Mouse (Mus musculus) adrenal gland (tissue): Measurements from ENCODE around the gene Olfr71.

Experiments used
- intact Hi-C: fragments of 180-260 bp; cut with DNase I; formaldehyde crosslinking; loops from one replicate; pipeline ENCODE4 v1.15.1; 2025

Gene Olfr71

GRCm38 (mm10) chr4:43713652-43714219 lies 3.7 kb upstream of the Olfr71 start:
- intact Hi-C loops, result loop anchor here (5.0 kb wide), 1 partner anchor 281 kb away; no protein-coding TSS in a partner anchor

GRCm38 (mm10) chr4:43711821-43712220 lies 1.8 kb upstream of the Olfr71 start:
- intact Hi-C loops, result loop anchor here (1.0 to 5.0 kb wide), 3 partner anchors 39 to 280 kb away; no protein-coding TSS in a partner anchor

GRCm38 (mm10) chr4:43705991-43706390 lies 4.1 kb downstream of the Olfr71 start:
- intact Hi-C loops, result no loop called here

- intact Hi-C loops, result no loop called here
Measured at GRCm38 (mm10) chr4:43703851-43704250, 6.2 kb downstream of the Olfr71 start.

- intact Hi-C loops, result no loop called here
Measured at GRCm38 (mm10) chr4:43703439-43703838, 6.6 kb downstream of the Olfr71 start.

GRCm38 (mm10) chr4:43700707-43701106 lies 9.3 kb downstream of the Olfr71 start, which contains the start of gene Olfr70:
Gene Olfr70 (minus strand): TSS chr4:43700807.
- intact Hi-C loops, result no loop called here

- intact Hi-C loops, result no loop called here
Measured at GRCm38 (mm10) chr4:43696561-43696960, 13.5 kb downstream of the Olfr71 start.

- intact Hi-C loops, result no loop called here
Measured at GRCm38 (mm10) chr4:43695249-43695671, 14.8 kb downstream of the Olfr71 start.

- intact Hi-C loops, result no loop called here
Measured at GRCm38 (mm10) chr4:43694439-43695248, 15.4 kb downstream of the Olfr71 start.

- intact Hi-C loops, result no loop called here
Measured at GRCm38 (mm10) chr4:43693806-43694241, 16.2 kb downstream of the Olfr71 start.

- intact Hi-C loops, result no loop called here
Measured at GRCm38 (mm10) chr4:43691026-43691425, 19.0 kb downstream of the Olfr71 start.

- intact Hi-C loops, result no loop called here
Measured at GRCm38 (mm10) chr4:43690021-43690420, 20.0 kb downstream of the Olfr71 start.

GRCm38 (mm10) chr4:43679416-43680043 lies 30.5 kb downstream of the Olfr71 start:
- intact Hi-C loops, result no loop called here

GRCm38 (mm10) chr4:43678541-43678940 lies 31.5 kb downstream of the Olfr71 start:
- intact Hi-C loops, result no loop called here

GRCm38 (mm10) chr4:43675608-43676007 lies 34.4 kb downstream of the Olfr71 start:
- intact Hi-C loops, result no loop called here

GRCm38 (mm10) chr4:43674974-43675373 lies 35.1 kb downstream of the Olfr71 start:
- intact Hi-C loops, result no loop called here

- intact Hi-C loops, result loop anchor here (2.0 kb wide), 1 partner anchor 37 kb away; the partner anchor contains the start of gene Olfr71
Measured at GRCm38 (mm10) chr4:43673703-43674102, 36.4 kb downstream of the Olfr71 start.

- intact Hi-C loops, result loop anchor here (2.0 kb wide), 1 partner anchor 39 kb away; the partner anchor contains the start of gene Olfr71
Measured at GRCm38 (mm10) chr4:43672070-43672469, 38.0 kb downstream of the Olfr71 start.

GRCm38 (mm10) chr4:43669428-43669794 lies 40.6 kb downstream of the Olfr71 start:
- intact Hi-C loops, result loop anchor here (5.0 kb wide), 1 partner anchor 37 kb away; the partner anchor contains the start of gene Npr2

GRCm38 (mm10) chr4:43668782-43669427 lies 41.1 kb downstream of the Olfr71 start, which contains the start of the genes Tmem8b and Fam221b:
Gene Tmem8b (plus strand): TSS chr4:43668971.
Gene Fam221b (minus strand): TSS chr4:43669145.
- intact Hi-C loops, result loop anchor here (5.0 kb wide), 1 partner anchor 37 kb away; the partner anchor contains the start of gene Npr2

GRCm38 (mm10) chr4:43666412-43666811 lies 43.6 kb downstream of the Olfr71 start:
- intact Hi-C loops, result loop anchor here (5.0 kb wide), 1 partner anchor 34 kb away; the partner anchor contains the start of gene Npr2
